Mouse (Mus musculus) gastrocnemius, postnatal 36 days (tissue): ENCODE data around the gene Pou2f1. TPM values are rescaled to one million over a fixed set of nuclear protein-coding genes. Genes with fewer than 3 reads are reported as not detected.
"Not testable (repeated sequence)": the region's sequence is repeated elsewhere in the genome, so short reads cannot be mapped to it uniquely, and the experiment has no call there.

Source experiments
- DNase-seq, 2 experiments: peaks; one replicate each; pipeline ENCODE4 v3.0.0; 2022
- intact Hi-C: fragments of 180-260 bp; cut with DNase I; formaldehyde crosslinking; loops from one replicate; pipeline ENCODE4 v1.15.1; 2025
- total RNA-seq, 2 experiments: library from RNA; stranded (reverse); gene quantifications; 2 replicates each; pipeline ENCODE4 v1.2.3; 2021

Pou2f1 gene
- total RNA-seq, 2 experiments from 2014 or later: 6.4 to 7.9 TPM

DNA sequence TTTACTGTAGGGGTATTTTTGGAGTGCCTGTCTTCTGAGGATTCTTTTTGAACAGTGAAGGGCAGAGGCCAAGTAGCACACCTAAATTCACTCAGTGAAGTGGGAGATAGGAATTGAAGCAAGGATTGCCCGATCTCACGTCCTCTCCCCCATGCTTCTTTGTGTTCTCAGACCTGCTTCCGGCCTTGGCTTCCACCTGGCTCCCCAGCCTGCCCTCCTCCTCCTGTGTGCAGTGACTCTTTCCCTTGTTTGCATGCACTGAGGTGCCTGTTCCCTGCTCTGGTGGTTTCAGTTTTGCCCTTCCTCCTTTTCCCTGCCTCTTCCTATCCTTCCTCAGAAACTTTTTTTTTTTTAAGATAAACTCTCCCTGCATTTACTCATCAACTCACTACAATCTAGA lies 4.5 kb upstream of the Pou2f1 start:
- intact Hi-C loops: no loop called here
- DNase-seq: no peak

- DNase-seq: peak; percentile 91 to 93
- intact Hi-C loops: loop anchor here (5.0 kb wide), 1 partner anchor 231 kb away; no protein-coding TSS in a partner anchor
Observed at GRCm38 (mm10) chr1:166003181-166004022, 924 bp upstream of the Pou2f1 start.

- DNase-seq: peak in 1 of 2 experiments; percentile 22
- intact Hi-C loops: loop anchor here (1.0 to 5.0 kb wide), 2 partner anchors 151 to 230 kb away; no protein-coding TSS in a partner anchor
Observed at GRCm38 (mm10) chr1:166001904-166002489, 481 bp downstream of the Pou2f1 start.

- intact Hi-C loops: loop anchor here (1.0 to 5.0 kb wide), 2 partner anchors 152 to 229 kb away; no protein-coding TSS in a partner anchor
- peak; percentile 9 to 32 for DNase-seq
Observed at GRCm38 (mm10) chr1:166001121-166001903, 1.2 kb downstream of the Pou2f1 start.

DNA sequence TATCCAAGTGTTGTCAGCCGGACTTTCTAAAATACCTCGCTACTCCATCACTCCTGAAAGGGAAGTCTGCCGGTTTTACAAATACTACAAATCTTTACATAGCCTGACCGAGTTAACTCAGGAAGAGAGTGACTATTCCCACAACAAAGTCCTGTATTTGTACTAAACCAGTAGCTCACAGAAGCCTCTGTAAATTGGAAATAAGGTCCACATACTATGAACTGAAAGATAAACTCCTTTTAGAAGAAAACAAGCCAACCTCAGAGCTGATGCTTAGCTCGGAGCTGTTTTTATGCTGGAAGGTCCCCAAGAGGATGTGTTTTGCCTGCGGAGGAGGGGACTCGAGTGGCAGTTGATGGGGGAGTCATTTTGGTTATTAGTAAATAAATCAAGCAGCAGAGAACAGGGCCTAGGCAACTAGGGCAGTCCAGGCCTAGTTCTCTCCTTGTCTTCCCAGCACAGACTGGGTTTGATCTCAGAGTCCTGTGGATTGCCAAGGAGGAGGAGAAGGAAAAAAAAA lies 1.8 kb downstream of the Pou2f1 start:
- intact Hi-C loops: loop anchor here (1.0 to 5.0 kb wide), 2 partner anchors 153 to 228 kb away; no protein-coding TSS in a partner anchor
- DNase-seq: no peak

- intact Hi-C loops: loop anchor here (5.0 kb wide), 1 partner anchor 227 kb away; no protein-coding TSS in a partner anchor
- no peak for DNase-seq
Observed at GRCm38 (mm10) chr1:165999709-166000108, 2.8 kb downstream of the Pou2f1 start.

- intact Hi-C loops: no loop called here
Observed at GRCm38 (mm10) chr1:165995661-165996055, 6.8 kb downstream of the Pou2f1 start.

GRCm38 (mm10) chr1:165995011-165995660 lies 7.3 kb downstream of the Pou2f1 start:
- DNase-seq, intact Hi-C loops: not testable (repeated sequence)

More at GRCm38 (mm10) chr1:165995661-165996055, 6.8 kb downstream of the Pou2f1 start:
- DNase-seq: no peak

- intact Hi-C loops: no loop called here
- DNase-seq: no peak
Observed at GRCm38 (mm10) chr1:165994279-165994678, 8.2 kb downstream of the Pou2f1 start.

DNA sequence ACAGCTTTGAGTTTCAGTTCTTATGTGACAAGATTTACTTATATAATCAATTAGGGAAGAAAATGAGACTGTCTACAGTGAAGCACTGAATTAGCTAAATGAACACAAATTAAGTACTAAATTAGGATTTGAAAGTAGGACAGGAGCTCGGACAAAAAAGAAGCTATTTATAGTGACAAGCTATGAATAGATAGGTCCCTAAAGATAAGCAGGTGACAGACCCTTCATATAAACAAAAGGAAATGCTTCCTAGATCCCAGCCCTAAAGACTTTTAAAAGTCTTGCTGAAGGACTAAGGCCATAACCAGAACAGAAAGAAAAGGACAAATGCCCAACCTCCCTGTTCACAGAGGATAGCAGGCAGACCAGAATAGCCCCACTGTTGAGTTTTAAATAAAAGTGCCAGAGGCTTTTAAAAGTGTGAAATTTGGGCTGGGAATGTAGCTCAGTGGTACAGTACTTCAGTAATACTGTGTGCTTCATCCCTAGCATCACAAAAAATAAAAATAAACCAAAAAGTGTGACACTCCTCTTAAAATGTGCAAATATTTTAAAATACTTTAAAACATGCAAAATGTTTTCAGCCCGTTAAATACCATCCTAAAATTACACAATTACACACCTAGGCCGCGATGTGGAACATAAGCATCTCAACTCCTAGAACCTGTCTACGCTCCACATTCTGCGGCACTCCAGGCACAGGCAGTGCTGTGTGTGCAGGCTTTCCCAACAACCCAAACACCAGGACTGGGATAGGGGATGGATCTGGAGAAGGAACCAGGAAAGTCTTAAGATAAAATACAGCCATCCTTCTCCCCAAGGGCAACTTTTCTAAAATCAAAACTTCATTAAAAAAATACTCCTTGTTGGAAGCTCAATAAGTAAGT lies 9.0 kb downstream of the Pou2f1 start:
- intact Hi-C loops: no loop called here
- no peak for DNase-seq

DNA sequence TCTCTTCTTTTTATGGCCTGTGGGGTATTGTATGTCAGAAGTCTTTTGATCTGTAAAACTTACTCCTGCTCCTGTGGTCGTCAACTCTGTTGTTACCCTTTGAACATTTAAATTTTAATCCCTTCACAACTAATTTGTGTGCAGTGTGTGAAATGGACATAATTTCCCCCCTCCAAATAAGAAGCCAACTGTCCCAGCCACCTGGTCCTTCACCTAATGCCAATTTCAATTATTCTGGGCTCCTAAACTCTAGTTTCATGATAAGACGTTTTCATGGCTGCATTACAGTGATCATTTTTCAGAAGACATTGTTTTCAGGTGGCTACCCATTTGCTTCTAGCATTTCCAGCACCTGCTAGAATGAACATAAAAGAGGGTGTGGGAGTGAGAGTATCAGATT lies 13.9 kb downstream of the Pou2f1 start:
- DNase-seq: no peak
- intact Hi-C loops: no loop called here

- no peak for DNase-seq
- intact Hi-C loops: no loop called here
Observed at GRCm38 (mm10) chr1:165988072-165988471, 14.4 kb downstream of the Pou2f1 start.

GRCm38 (mm10) chr1:165985743-165986360 lies 16.6 kb downstream of the Pou2f1 start:
- no peak for DNase-seq
- intact Hi-C loops: no loop called here

DNA sequence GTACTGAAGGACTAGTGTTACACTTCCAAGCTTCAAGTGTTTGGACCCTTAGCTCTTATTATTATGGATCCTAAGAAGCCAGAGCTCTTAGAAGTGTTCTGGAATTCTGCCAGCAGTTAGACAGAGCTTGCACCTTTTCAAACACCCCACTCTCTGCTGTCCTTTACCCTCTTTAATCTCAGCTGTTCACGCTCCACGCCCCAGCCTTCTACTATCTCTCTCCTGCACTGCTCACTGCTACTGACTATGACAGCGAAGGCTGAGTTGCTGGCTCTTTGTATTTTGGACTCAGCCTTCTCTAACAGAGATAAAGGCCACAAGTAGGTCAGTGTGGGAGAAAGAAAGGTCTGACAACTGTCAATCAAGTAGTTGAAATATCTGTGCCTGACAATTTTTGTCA lies 17.3 kb downstream of the Pou2f1 start:
- intact Hi-C loops: no loop called here
- DNase-seq: no peak

GRCm38 (mm10) chr1:165976672-165977448 lies 25.6 kb downstream of the Pou2f1 start:
- no peak for DNase-seq
- intact Hi-C loops: loop anchor here (10.0 kb wide), 1 partner anchor 178 kb away; no protein-coding TSS in a partner anchor

DNA sequence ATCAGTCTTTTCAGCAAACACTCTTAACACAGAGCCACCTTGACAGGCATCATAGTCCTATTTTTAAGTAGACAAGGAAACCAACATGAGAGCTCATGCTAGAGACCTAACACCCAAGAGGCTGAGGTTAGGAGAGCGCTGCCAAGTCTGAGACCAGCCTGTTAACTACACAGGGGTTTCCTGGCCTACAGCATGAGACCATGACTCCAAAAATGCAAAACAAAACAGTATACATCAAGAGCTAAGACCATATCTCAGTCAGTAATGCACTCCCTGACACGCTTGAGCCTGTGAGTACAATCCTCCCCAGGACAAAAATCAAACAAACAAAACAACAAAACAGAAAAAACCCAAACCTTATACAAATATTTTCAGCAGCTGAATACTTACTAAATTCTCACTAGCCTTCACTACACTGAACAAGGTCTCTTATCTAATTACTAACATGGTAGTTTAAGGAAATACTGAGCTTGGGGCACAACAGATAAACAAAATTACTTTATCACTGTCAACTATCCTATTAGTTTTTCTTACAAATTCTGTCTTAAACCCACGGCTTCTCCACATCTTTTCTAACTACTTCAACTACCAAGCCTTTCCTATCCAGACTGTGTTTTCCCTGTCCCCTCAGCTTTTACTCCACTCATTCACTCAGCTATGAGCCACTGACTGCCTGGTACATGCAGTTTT lies 33.3 kb downstream of the Pou2f1 start:
- intact Hi-C loops: loop anchor here (5.0 kb wide), 1 partner anchor 192 kb away; no protein-coding TSS in a partner anchor
- DNase-seq: no peak
